Mouse (Mus musculus) frontal cortex, postnatal 10 days (tissue): ENCODE measurements around the gene Elane.

Source experiments
- DNase-seq, 2 experiments: peaks; one replicate each; pipeline ENCODE4 v3.0.0; 2022; ENCODE audit warnings: low spot score in 2 of 2, mixed read lengths in 1 of 2

The Elane gene

GRCm38 (mm10) chr10:79914948-79915596, 29.0 kb downstream of the Elane start:
- DNase-seq, result no peak

- no peak for DNase-seq
Observed at GRCm38 (mm10) chr10:79916081-79916480, 30.0 kb downstream of the Elane start.

GRCm38 (mm10) chr10:79916808-79917531, 30.9 kb downstream of the Elane start, which contains the start of gene Kiss1r:
Gene Kiss1r, plus strand, starts transcription at chr10:79916971.
- peak; percentile 65 to 82 for DNase-seq

GRCm38 (mm10) chr10:79917532-79918100, 31.6 kb downstream of the Elane start:
- DNase-seq, result no peak

- DNase-seq, result no peak
Observed at GRCm38 (mm10) chr10:79918231-79919078, 32.4 kb downstream of the Elane start.

- no peak for DNase-seq
Observed at GRCm38 (mm10) chr10:79919251-79919849, 33.3 kb downstream of the Elane start.

GRCm38 (mm10) chr10:79920056-79920890, 34.2 kb downstream of the Elane start:
- DNase-seq, result no peak

- no peak for DNase-seq
Observed at GRCm38 (mm10) chr10:79920958-79921535, 35.0 kb downstream of the Elane start, which contains the start of gene R3hdm4. Gene R3hdm4, minus strand, starts transcription at chr10:79921208.

GRCm38 (mm10) chr10:79921572-79921971, 35.5 kb downstream of the Elane start:
- no peak for DNase-seq

- DNase-seq, result peak; percentile 81 to 92
Observed at GRCm38 (mm10) chr10:79924998-79925784, 39.1 kb downstream of the Elane start.

GRCm38 (mm10) chr10:79925785-79926490, 39.9 kb downstream of the Elane start:
- no peak for DNase-seq

- peak; percentile 79 to 84 for DNase-seq
Observed at GRCm38 (mm10) chr10:79926491-79927323, 40.7 kb downstream of the Elane start, which contains the start of gene Arid3a. Gene Arid3a, plus strand, starts transcription at chr10:79927043.

GRCm38 (mm10) chr10:79927324-79928029, 41.4 kb downstream of the Elane start:
- peak in 1 of 2 experiments; percentile 54 for DNase-seq

- DNase-seq, result no peak
Observed at GRCm38 (mm10) chr10:79928030-79928694, 42.1 kb downstream of the Elane start.

GRCm38 (mm10) chr10:79928907-79929701, 43.1 kb downstream of the Elane start:
- DNase-seq, result no peak
